Mouse (Mus musculus) ES-E14 (cell line): ENCODE data around the gene 1700001K19Rik.

ENCODE experiments used
- HCFC1 ChIP-seq: IDR thresholded peaks from 2 replicates; pipeline ENCODE4 v1.6.1; 2012; ENCODE audit warnings: low read length, inconsistent platforms, borderline replicate concordance; ENCODE audit not compliant: insufficient read depth
- MAFK ChIP-seq: IDR thresholded peaks from 2 replicates; pipeline ENCODE4 v1.6.1; 2014; ENCODE audit warnings: mild to moderate bottlenecking, low read depth, low read length, inconsistent platforms; ENCODE audit not compliant: insufficient read depth
- ZC3H11A ChIP-seq: IDR thresholded peaks from 2 replicates; pipeline ENCODE4 v1.6.1; 2012; ENCODE audit warnings: low read depth, mild to moderate bottlenecking, inconsistent platforms, low read length, borderline replicate concordance

DNA sequence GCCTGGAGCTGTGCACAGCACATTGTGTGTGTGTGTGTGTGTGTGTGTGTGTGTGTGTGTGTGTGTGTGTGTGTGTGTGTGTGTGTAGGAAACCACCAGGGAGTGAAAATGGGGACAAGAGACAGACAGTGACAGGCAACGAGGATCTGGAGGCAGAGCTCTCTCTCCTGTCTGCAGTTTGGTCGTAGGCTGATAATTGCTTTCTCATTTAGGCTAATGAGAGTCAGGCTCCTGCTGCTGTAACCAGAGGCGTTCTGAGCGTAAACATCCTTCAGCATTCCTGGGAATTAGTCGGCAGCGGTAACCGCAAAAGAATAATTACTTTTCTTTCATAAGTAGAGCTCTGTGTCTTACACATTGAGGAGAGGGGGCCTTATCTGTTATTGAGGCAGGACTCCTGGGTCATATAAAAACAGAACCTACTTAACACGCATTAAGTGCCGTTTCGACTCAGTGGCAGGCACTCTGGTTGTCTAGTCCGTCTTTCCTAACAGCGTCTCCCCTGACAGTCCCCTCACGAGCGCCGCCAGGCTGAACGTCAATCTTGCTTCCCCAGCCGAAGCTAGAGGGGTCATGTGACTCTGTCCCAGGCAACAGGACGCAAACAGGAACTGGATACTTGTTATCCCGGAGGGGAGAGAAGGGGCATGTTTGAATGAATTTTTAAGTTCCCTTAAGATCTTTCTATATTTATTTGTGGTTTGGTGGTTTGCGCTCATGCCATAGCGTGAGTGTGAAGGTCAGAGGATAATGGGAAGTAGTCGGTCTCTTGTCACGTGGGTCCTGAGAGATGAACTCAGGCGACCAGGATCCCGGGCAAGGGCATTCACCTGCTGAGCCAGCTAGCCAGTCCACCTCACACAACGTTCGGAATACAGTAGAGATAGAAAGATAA, 24.2 kb upstream of the 1700001K19Rik start:
- TF ChIP-seq MAFK: no peak
- TF ChIP-seq HCFC1: no peak
- TF ChIP-seq ZC3H11A: no peak
